Mouse (Mus musculus) olfactory bulb, adult 2 months (tissue): ENCODE data around the gene Cdkl5.

Source experiments
- CTCF ChIP-seq: fragments of 200-500 bp; IDR thresholded peaks from 2 replicates; pipeline ENCODE4 v1.5.1; 2012; ENCODE audit warnings: low read depth, mild to moderate bottlenecking, low read length, moderate library complexity; ENCODE audit not compliant: insufficient read depth
- POLR2A ChIP-seq: fragments of 200-500 bp; IDR thresholded peaks from 2 replicates; pipeline ENCODE4 v1.6.1; 2012; ENCODE audit warnings: mild to moderate bottlenecking, low read depth, low read length, moderate library complexity; ENCODE audit not compliant: insufficient read depth

GRCm38 (mm10) chrX:160996051-160996450, 1.5 kb upstream of the Cdkl5 start:
- TF ChIP-seq CTCF = no peak
- TF ChIP-seq POLR2A = no peak
